Mouse (Mus musculus): ENCODE data around the gene Tmem108.
"Not testable (repeated sequence)": the region's sequence is repeated elsewhere in the genome, so short reads cannot be mapped to it uniquely, and the experiment has no call there.

Tmem108 gene

GRCm38 (mm10) chr9:103687130-103687529, 74.5 kb downstream of the Tmem108 start:
- no peak for DNase-seq (ENCODE audit: inconsistent age in 2 of 2, low spot score in 1 of 2)

- no peak for DNase-seq (ENCODE audit: inconsistent age in 2 of 2, low spot score in 1 of 2)
Observed at GRCm38 (mm10) chr9:103681741-103682330, 79.8 kb downstream of the Tmem108 start.

GRCm38 (mm10) chr9:103679234-103679633, 82.4 kb downstream of the Tmem108 start:
- DNase-seq (ENCODE audit: inconsistent age in 2 of 2, low spot score in 1 of 2), result no peak

GRCm38 (mm10) chr9:103678531-103679060, 83.0 kb downstream of the Tmem108 start:
- peak in 1 of 2 experiments; percentile 62 for DNase-seq (ENCODE audit: inconsistent age in 2 of 2, low spot score in 1 of 2)

- peak; percentile 39 to 71 for DNase-seq (ENCODE audit: inconsistent age in 2 of 2, low spot score in 1 of 2)
Observed at GRCm38 (mm10) chr9:103677811-103678210, 83.8 kb downstream of the Tmem108 start.

- DNase-seq (ENCODE audit: inconsistent age in 2 of 2, low spot score in 1 of 2), result no peak
Observed at GRCm38 (mm10) chr9:103675721-103676480, 85.7 kb downstream of the Tmem108 start.

- no peak for DNase-seq (ENCODE audit: inconsistent age in 2 of 2, low spot score in 1 of 2)
Observed at GRCm38 (mm10) chr9:103672881-103673280, 88.8 kb downstream of the Tmem108 start.

GRCm38 (mm10) chr9:103670592-103671113, 91.0 kb downstream of the Tmem108 start:
- DNase-seq (ENCODE audit: inconsistent age in 2 of 2, low spot score in 1 of 2), result not testable (repeated sequence)

- DNase-seq (ENCODE audit: inconsistent age in 2 of 2, low spot score in 1 of 2), result no peak
Observed at GRCm38 (mm10) chr9:103668830-103669229, 92.8 kb downstream of the Tmem108 start.

- DNase-seq (ENCODE audit: inconsistent age in 2 of 2, low spot score in 1 of 2), result no peak
Observed at GRCm38 (mm10) chr9:103665817-103666216, 95.8 kb downstream of the Tmem108 start.

- DNase-seq (ENCODE audit: inconsistent age in 2 of 2, low spot score in 1 of 2), result no peak
Observed at GRCm38 (mm10) chr9:103664151-103664550, 97.5 kb downstream of the Tmem108 start.

GRCm38 (mm10) chr9:103661873-103662272, 99.8 kb downstream of the Tmem108 start:
- DNase-seq (ENCODE audit: inconsistent age in 2 of 2, low spot score in 1 of 2), result no peak

GRCm38 (mm10) chr9:103657981-103658380, 103.7 kb downstream of the Tmem108 start:
- DNase-seq (ENCODE audit: inconsistent age in 2 of 2, low spot score in 1 of 2), result no peak

GRCm38 (mm10) chr9:103657183-103657975, 104.3 kb downstream of the Tmem108 start:
- peak; percentile 23 to 72 for DNase-seq (ENCODE audit: inconsistent age in 2 of 2, low spot score in 1 of 2)

- no peak for DNase-seq (ENCODE audit: inconsistent age in 2 of 2, low spot score in 1 of 2)
Observed at GRCm38 (mm10) chr9:103653995-103654587, 107.5 kb downstream of the Tmem108 start.

- no peak for DNase-seq (ENCODE audit: inconsistent age in 2 of 2, low spot score in 1 of 2)
Observed at GRCm38 (mm10) chr9:103652127-103652882, 109.3 kb downstream of the Tmem108 start.

GRCm38 (mm10) chr9:103646605-103647004, 115.0 kb downstream of the Tmem108 start:
- no peak for DNase-seq (ENCODE audit: inconsistent age in 2 of 2, low spot score in 1 of 2)

GRCm38 (mm10) chr9:103645724-103646123, 115.9 kb downstream of the Tmem108 start:
- DNase-seq (ENCODE audit: inconsistent age in 2 of 2, low spot score in 1 of 2), result peak in 1 of 2 experiments; percentile 53

GRCm38 (mm10) chr9:103642300-103642699, 119.3 kb downstream of the Tmem108 start:
- DNase-seq (ENCODE audit: inconsistent age in 2 of 2, low spot score in 1 of 2), result no peak

GRCm38 (mm10) chr9:103641340-103641739, 120.3 kb downstream of the Tmem108 start:
- no peak for DNase-seq (ENCODE audit: inconsistent age in 2 of 2, low spot score in 1 of 2)
